In genomic region chr4:62780409-62780808, GRCm38 (mm10) we compare ENCODE assay signal across 8 mouse cellular contexts.
DNase-seq lines count a peak whose midpoint lies in the region; ATAC-seq and TF ChIP-seq lines count a peak whose summit lies in the region.

No protein-coding gene starts in this region.

- H3K4me1 ChIP-seq in cortical plate, adult 2 months (ENCODE audit: control insufficient read depth, insufficient read depth, low read length), result no peaks in the 10 kb centered on the region
- H3K4me1 ChIP-seq in intestine, embryonic 14.5 days (replicated peaks; ENCODE audit: control insufficient read depth, insufficient read depth, low read length), result peaks cover 4% of the 10 kb centered on the region; the same call in 1 of the 2 replicates

- no peak overlapping the region for H3K27ac ChIP-seq in cortical plate, adult 2 months (ENCODE audit: insufficient read depth, low read length)
- no peak overlapping the region for H3K27ac ChIP-seq in intestine, embryonic 14.5 days (ENCODE audit: low read depth)

- 2% methylated on average over 15 of the region's 15 CpGs for WGBS in intestine, embryonic 14.5 days

- H3K4me3 ChIP-seq in cortical plate, adult 2 months (ENCODE audit: insufficient read depth, low read length), result peak overlapping the region; percentile 49
- peak overlapping the region; percentile 37 for H3K4me3 ChIP-seq in intestine, embryonic 14.5 days (ENCODE audit: low read depth, low read length)

- DNase-seq in adrenal gland, adult (ENCODE audit: inconsistent age in 2 of 2, low spot score in 1 of 2), result peak; percentile 80 to 94
- peak; percentile 61 for DNase-seq in gastrocnemius, postnatal 25 days
- peak; percentile 97 for DNase-seq in intestine, embryonic 14.5 days (ENCODE audit: low spot score)
- DNase-seq in left cerebral cortex, postnatal 10 days (ENCODE audit: extremely low spot score in 1 of 2, low spot score in 2 of 2), result peak; percentile 90 to 92
- DNase-seq in right cerebral cortex, postnatal 14 days, result peak; percentile 96
- peak; percentile 86 for DNase-seq in urinary bladder, postnatal 25 days (ENCODE audit: low spot score)

- ATAC-seq in intestine, embryonic 14.5 days (replicated peaks; ENCODE audit: low FRiP score, low TSS enrichment, low read depth), result peak; percentile 84
- ATAC-seq in megakaryocyte-erythroid progenitor cell, adult 5-6 weeks (replicated peaks; ENCODE audit: low FRiP score, low TSS enrichment, poor library complexity, severe bottlenecking), result peak; percentile 88

- H3K27me3 ChIP-seq in intestine, embryonic 14.5 days (replicated peaks; ENCODE audit: control insufficient read depth, insufficient read depth, low read length), result peaks cover 3% of the 10 kb centered on the region; the same call in 1 of the 2 replicates

- H3K4me2 ChIP-seq in intestine, embryonic 14.5 days (ENCODE audit: low read length), result peak overlapping the region; percentile 64

- intact Hi-C loops in left cerebral cortex, postnatal 10 days (cut with DNase I), result loop anchor here (2.0 kb wide), 2 partner anchors 186 to 338 kb away; no protein-coding TSS in a partner anchor

- peak; percentile 84 for TF ChIP-seq CTCF in cortical plate, adult 2 months (IDR thresholded peaks at IDR 0.05; ENCODE audit: extremely low read depth, insufficient read depth, low read length)

- H3K9ac ChIP-seq in intestine, embryonic 14.5 days (ENCODE audit: low read length), result peak overlapping the region; percentile 22; the same call in 1 of the 2 replicates

- no peak for TF ChIP-seq POLR2A in cortical plate, adult 2 months (IDR thresholded peaks at IDR 0.05; ENCODE audit: extremely low read depth, insufficient read depth, low read length)

- no peaks in the 10 kb centered on the region for H3K9me3 ChIP-seq in intestine, embryonic 14.5 days (ENCODE audit: control insufficient read depth, low read length)

- no peaks in the 10 kb centered on the region for H3K36me3 ChIP-seq in intestine, embryonic 14.5 days (ENCODE audit: control insufficient read depth, insufficient read depth, low read length)
